Mouse (Mus musculus) stomach, embryonic 14.5 days (tissue): ENCODE measurements around the gene Il27ra. TPM values are rescaled to one million over a fixed set of nuclear protein-coding genes. Genes with fewer than 3 reads are reported as not detected.

Experiments
- ATAC-seq: fragments of 200-750 bp; cut with Nextera tagmentation; 2 replicates; pipeline ENCODE4 v1.8.0; 2017; ENCODE audit warnings: low read depth, moderate TSS enrichment; ENCODE audit not compliant: insufficient number of reproducible peaks, insufficient read depth, low FRiP score
- H3K27ac ChIP-seq: fragments of 300-500 bp; sonication (generic); 2 replicates; pipeline ENCODE4 v1.5.1; 2014; ENCODE audit warnings: mild to moderate bottlenecking, low read length, moderate library complexity, mixed read lengths
- H3K27me3 ChIP-seq: fragments of 300-500 bp; sonication (generic); 2 replicates; pipeline ENCODE4 v1.6.1; 2014; ENCODE audit warnings: low read length, control low read depth, mixed read lengths; ENCODE audit not compliant: control insufficient read depth, insufficient read depth
- H3K36me3 ChIP-seq: fragments of 300-500 bp; sonication (generic); 2 replicates; pipeline ENCODE4 v1.6.1; 2014; ENCODE audit warnings: mild to moderate bottlenecking, control low read depth, low read length, moderate library complexity, mixed read lengths; ENCODE audit not compliant: control insufficient read depth, insufficient read depth
- H3K4me1 ChIP-seq: fragments of 300-500 bp; sonication (generic); 2 replicates; pipeline ENCODE4 v1.6.1; 2014; ENCODE audit warnings: low read length, control low read depth, mixed read lengths; ENCODE audit not compliant: control insufficient read depth, insufficient read depth
- H3K4me2 ChIP-seq: fragments of 300-500 bp; sonication (generic); replicated peaks from 2 replicates; pipeline ENCODE4 v1.6.1; 2014; ENCODE audit warnings: low read depth, low read length, control low read depth
- H3K4me3 ChIP-seq: fragments of 300-500 bp; sonication (generic); 2 replicates; pipeline ENCODE4 v1.5.1; 2014; ENCODE audit warnings: low read depth, low read length, control low read depth
- H3K9ac ChIP-seq: fragments of 300-500 bp; sonication (generic); replicated peaks from 2 replicates; pipeline ENCODE4 v1.6.1; 2014; ENCODE audit warnings: low read depth, mild to moderate bottlenecking, control low read depth, low read length, moderate library complexity, mixed read lengths
- H3K9me3 ChIP-seq: fragments of 300-500 bp; sonication (generic); 2 replicates; pipeline ENCODE4 v1.6.1; 2016; ENCODE audit warnings: low read depth, low read length, control low read depth; ENCODE audit not compliant: control insufficient read depth
- whole genome bisulfite sequencing: fragments of 180-500 bp; shearing (Covaris S2); extraction: QIAGEN DNeasy Blood & Tissue Kit; methylation state at CpG from one replicate; pipeline ENCODE4 v1.1.7; 2014; 5-methylcytosine and 5-hydroxymethylcytosine counted together
- polyA plus RNA-seq: library from polyadenylated mRNA; unstranded; fragments of >200 nt; fragmentation: Nextera tagmentation; extraction: Ambion mirVana; gene quantifications from 2 replicates; pipeline ENCODE4 v1.2.1, GENCODE M21; 2014

Il27ra gene
- polyA plus RNA-seq, 1 experiment from 2014 or later = 1.1 TPM

GRCm38 (mm10) chr8:84076849-84077248 lies 34.5 kb upstream of the Il27ra start:
- Histone ChIP-seq H3K36me3 (peaks cover 18% of the 10 kb centered on the region), H3K27ac (no peak overlapping the region), H3K4me2 (no peak overlapping the region), H3K4me3 (no peak overlapping the region), H3K27me3 (no peaks in the 10 kb centered on the region), H3K9me3 (no peaks in the 10 kb centered on the region), H3K4me1 (peaks cover 4% of the 10 kb centered on the region; the same call in 1 of the 2 replicates), H3K9ac (no peak overlapping the region)
- no peak for ATAC-seq
- 64% methylated on average over 3 of the region's 3 CpGs for WGBS

- no peaks in the 10 kb centered on the region for H3K27me3 ChIP-seq
- peaks cover 18% of the 10 kb centered on the region for H3K36me3 ChIP-seq
- no peak overlapping the region for H3K4me3 ChIP-seq
- H3K9ac ChIP-seq = no peak overlapping the region
- WGBS = 90% methylated on average over 1 of the region's 1 CpGs
- no peak overlapping the region for H3K27ac ChIP-seq
- ATAC-seq = no peak
- no peaks in the 10 kb centered on the region for H3K9me3 ChIP-seq
- H3K4me1 ChIP-seq = peaks cover 4% of the 10 kb centered on the region; the same call in 1 of the 2 replicates
- H3K4me2 ChIP-seq = no peak overlapping the region
These were observed 34.0 kb upstream of the Il27ra start for GRCm38 (mm10) chr8:84076412-84076811.

GRCm38 (mm10) chr8:84073230-84073976 lies 31.0 kb upstream of the Il27ra start:
- ATAC-seq = no peak
- Histone ChIP-seq H3K27ac (no peak overlapping the region), H3K4me1 (peaks cover 14% of the 10 kb centered on the region), H3K27me3 (no peaks in the 10 kb centered on the region), H3K9me3 (no peaks in the 10 kb centered on the region), H3K4me2 (no peak overlapping the region), H3K9ac (no peak overlapping the region), H3K36me3 (no peaks in the 10 kb centered on the region; the same call in none of the 2 replicates), H3K4me3 (no peak overlapping the region)
- WGBS = 63% methylated on average over 10 of the region's 10 CpGs

DNA sequence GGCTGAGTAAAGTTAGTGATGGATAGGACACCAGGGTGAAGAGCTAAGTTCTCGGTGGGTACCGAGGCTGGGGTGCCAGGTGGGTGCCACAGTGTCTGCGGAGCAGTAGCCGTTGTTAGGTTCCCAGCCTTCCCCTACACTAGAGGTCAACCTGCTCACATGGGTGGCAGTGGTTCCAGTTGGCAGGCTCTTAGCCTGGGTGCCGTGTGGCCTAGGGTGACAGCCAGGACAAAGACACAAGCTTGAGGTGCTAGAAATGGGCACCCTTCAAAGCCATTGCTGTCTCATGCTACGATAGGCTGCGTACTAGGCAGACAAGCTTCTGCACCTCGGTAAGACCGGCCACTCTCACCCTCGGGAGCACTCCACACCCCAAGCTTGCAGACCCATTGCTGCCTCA lies 29.9 kb upstream of the Il27ra start:
- no peak overlapping the region for H3K4me2 ChIP-seq
- WGBS = 89% methylated on average over 10 of the region's 10 CpGs
- no peak for ATAC-seq
- no peaks in the 10 kb centered on the region; the same call in none of the 2 replicates for H3K36me3 ChIP-seq
- H3K27me3 ChIP-seq = no peaks in the 10 kb centered on the region
- peaks cover 23% of the 10 kb centered on the region for H3K4me1 ChIP-seq
- H3K4me3 ChIP-seq = no peak overlapping the region
- H3K9ac ChIP-seq = no peak overlapping the region
- H3K9me3 ChIP-seq = no peaks in the 10 kb centered on the region
- H3K27ac ChIP-seq = no peak overlapping the region

DNA sequence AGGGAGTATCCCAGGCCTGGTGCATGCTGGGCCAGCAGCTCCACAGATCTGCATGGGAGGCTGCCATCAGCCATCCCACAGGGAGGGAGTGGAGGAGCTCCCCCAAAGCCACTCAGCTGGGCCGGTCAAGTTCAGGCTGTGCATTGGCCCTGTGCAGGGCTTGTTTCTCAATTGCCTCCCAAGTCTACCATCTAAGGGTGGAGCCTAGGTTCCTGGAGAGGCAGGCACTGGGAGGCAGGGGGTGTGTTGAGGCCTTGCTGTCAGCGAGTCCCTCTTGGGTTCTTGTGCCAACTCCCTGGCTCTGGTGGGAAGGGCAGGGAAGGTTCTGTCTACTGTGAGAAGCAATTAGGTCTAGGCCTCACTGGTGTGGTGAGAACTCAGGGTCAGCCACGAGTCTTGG lies 29.5 kb upstream of the Il27ra start:
- Histone ChIP-seq H3K27me3 (no peaks in the 10 kb centered on the region), H3K36me3 (no peaks in the 10 kb centered on the region; the same call in none of the 2 replicates), H3K4me1 (peaks cover 23% of the 10 kb centered on the region), H3K4me2 (no peak overlapping the region), H3K4me3 (no peak overlapping the region), H3K9me3 (no peaks in the 10 kb centered on the region), H3K9ac (no peak overlapping the region), H3K27ac (no peak overlapping the region)
- 55% methylated on average over 3 of the region's 3 CpGs for WGBS
- ATAC-seq = no peak

GRCm38 (mm10) chr8:84070667-84071066 lies 28.3 kb upstream of the Il27ra start:
- Histone ChIP-seq H3K36me3 (no peaks in the 10 kb centered on the region; the same call in 1 of the 2 replicates), H3K4me1 (peaks cover 23% of the 10 kb centered on the region), H3K9ac (no peak overlapping the region), H3K9me3 (no peaks in the 10 kb centered on the region), H3K4me3 (no peak overlapping the region), H3K27me3 (no peaks in the 10 kb centered on the region), H3K27ac (no peak overlapping the region), H3K4me2 (no peak overlapping the region)
- WGBS = 81% methylated on average over 2 of the region's 2 CpGs
- no peak for ATAC-seq

DNA sequence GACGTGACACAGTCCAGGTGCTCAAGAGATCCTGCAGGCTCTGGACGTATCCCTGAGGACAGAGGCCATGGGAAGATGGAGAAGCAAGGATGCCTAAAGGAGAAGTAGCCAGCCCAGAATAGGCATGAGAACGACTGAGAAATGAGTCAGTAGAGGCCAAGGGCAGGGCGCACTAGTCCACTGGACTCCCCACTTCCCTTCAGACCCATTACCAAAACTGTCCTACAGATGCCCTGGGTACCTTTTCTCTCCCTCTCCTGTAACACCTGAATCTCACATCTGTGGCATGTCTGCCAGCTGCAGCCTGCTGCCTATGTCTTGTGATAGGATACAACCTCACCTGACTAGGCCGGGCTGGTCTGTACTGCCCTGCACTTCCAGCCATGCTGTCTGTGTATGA lies 27.9 kb upstream of the Il27ra start:
- Histone ChIP-seq H3K4me3 (no peak overlapping the region), H3K36me3 (no peaks in the 10 kb centered on the region; the same call in 1 of the 2 replicates), H3K27ac (no peak overlapping the region), H3K27me3 (no peaks in the 10 kb centered on the region), H3K9ac (no peak overlapping the region), H3K4me1 (peaks cover 23% of the 10 kb centered on the region), H3K4me2 (no peak overlapping the region), H3K9me3 (no peaks in the 10 kb centered on the region)
- WGBS = 73% methylated on average over 5 of the region's 5 CpGs
- no peak for ATAC-seq

- Histone ChIP-seq H3K4me1 (peaks cover 23% of the 10 kb centered on the region), H3K27ac (no peak overlapping the region)
- 66% methylated on average over 2 of the region's 2 CpGs for WGBS
These were observed 27.4 kb upstream of the Il27ra start for GRCm38 (mm10) chr8:84069750-84070149.

DNA sequence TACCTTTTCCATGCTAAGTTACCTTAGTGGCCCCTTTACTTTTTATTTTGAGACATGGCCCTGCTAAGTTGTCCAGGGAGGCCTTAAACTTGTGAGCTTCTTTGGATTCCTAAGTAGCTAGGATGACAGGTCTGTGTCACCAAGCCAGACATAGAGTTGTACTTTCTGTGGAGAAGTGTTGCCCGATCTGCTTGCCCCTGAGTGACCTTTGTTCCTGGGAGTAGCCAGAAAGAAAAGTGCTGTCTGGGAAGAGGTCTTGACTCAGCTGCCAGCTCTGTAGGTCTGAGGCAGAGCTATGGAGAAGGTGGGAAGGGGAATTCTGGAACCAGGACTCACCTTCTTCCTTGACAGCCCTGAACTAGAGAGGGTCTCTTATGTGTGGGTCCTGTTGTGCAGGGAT lies 26.8 kb upstream of the Il27ra start:
- no peaks in the 10 kb centered on the region for H3K36me3 ChIP-seq
- no peak for ATAC-seq
- no peak overlapping the region for H3K4me3 ChIP-seq
- no peak overlapping the region for H3K27ac ChIP-seq
- H3K9me3 ChIP-seq = no peaks in the 10 kb centered on the region
- no peak overlapping the region for H3K4me2 ChIP-seq
- no peaks in the 10 kb centered on the region for H3K27me3 ChIP-seq
- H3K4me1 ChIP-seq = peaks cover 23% of the 10 kb centered on the region
- H3K9ac ChIP-seq = no peak overlapping the region
- WGBS = 16% methylated on average over 1 of the region's 1 CpGs

More at GRCm38 (mm10) chr8:84069750-84070149, 27.4 kb upstream of the Il27ra start:
- no peaks in the 10 kb centered on the region for H3K9me3 ChIP-seq
- H3K4me3 ChIP-seq = no peak overlapping the region
- H3K36me3 ChIP-seq = no peaks in the 10 kb centered on the region; the same call in 1 of the 2 replicates
- ATAC-seq = no peak
- H3K4me2 ChIP-seq = no peak overlapping the region
- H3K27me3 ChIP-seq = no peaks in the 10 kb centered on the region
- H3K9ac ChIP-seq = no peak overlapping the region
